Mouse (Mus musculus): Measurements from ENCODE around the gene Epn1.

GRCm38 (mm10) chr7:5035628-5036027, 44.4 kb upstream of the Epn1 start:
- TF ChIP-seq POLR2A (IDR thresholded peaks at IDR 0.05; ENCODE audit: borderline replicate concordance, control insufficient read depth, low read depth, low read length) (no peak), CTCF (IDR thresholded peaks at IDR 0.05; ENCODE audit: control insufficient read depth, insufficient read depth, low read length) (no peak)
